Mouse (Mus musculus): ENCODE measurements at regions not wholly inside any gene's neighbourhood (a gene's known extent, or its start where the extent isn't known, plus 50 kb on each side); places are given as distances from the start of the nearest gene placed in this dataset.
A peak's percentile ranks its signal among the peaks of the same experiment; 100 is the strongest.

- no peaks in the 10 kb centered on the region for H3K9me3 ChIP-seq
- 75% methylated on average over 4 of the region's 4 CpGs for WGBS
- H3K4me3 ChIP-seq: no peak overlapping the region
- H3K4me1 ChIP-seq: peaks cover 23% of the 10 kb centered on the region
- H3K36me3 ChIP-seq (replicated peaks): no peaks in the 10 kb centered on the region
- no peak overlapping the region for H3K27ac ChIP-seq
- no peak for DNase-seq (ENCODE audit: extremely low spot score, low spot score)
- H3K27me3 ChIP-seq (ENCODE audit: poor library complexity, severe bottlenecking): peaks cover 89% of the 10 kb centered on the region
Measured at GRCm38 (mm10) chr9:61476351-61476750, 104.2 kb downstream of the Tle3 start.

- 43% methylated on average over 6 of the region's 6 CpGs for WGBS
- no peak overlapping the region for H3K27ac ChIP-seq
Measured at GRCm38 (mm10) chr9:61470815-61471505, 98.8 kb downstream of the Tle3 start.

GRCm38 (mm10) chr9:61468897-61469509 lies 96.8 kb downstream of the Tle3 start:
- Histone ChIP-seq H3K9me3 (peaks cover 18% of the 10 kb centered on the region), H3K36me3 (replicated peaks) (no peaks in the 10 kb centered on the region), H3K4me3 (no peak overlapping the region), H3K27me3 (ENCODE audit: poor library complexity, severe bottlenecking) (peaks cover 95% of the 10 kb centered on the region), H3K27ac (peak overlapping the region; percentile 51; the same call in 1 of the 2 replicates), H3K4me1 (peaks cover 29% of the 10 kb centered on the region)
- DNase-seq (ENCODE audit: extremely low spot score, low spot score): no peak
- WGBS: 51% methylated on average over 11 of the region's 11 CpGs

More at GRCm38 (mm10) chr9:61470815-61471505, 98.8 kb downstream of the Tle3 start:
- Histone ChIP-seq H3K4me1 (peaks cover 32% of the 10 kb centered on the region), H3K36me3 (replicated peaks) (no peaks in the 10 kb centered on the region), H3K9me3 (peaks cover 4% of the 10 kb centered on the region; the same call in 1 of the 2 replicates), H3K27me3 (ENCODE audit: poor library complexity, severe bottlenecking) (peaks cover 93% of the 10 kb centered on the region), H3K4me3 (no peak overlapping the region)
- no peak for DNase-seq (ENCODE audit: extremely low spot score, low spot score)

GRCm38 (mm10) chr9:61468368-61468848 lies 96.2 kb downstream of the Tle3 start:
- DNase-seq (ENCODE audit: extremely low spot score, low spot score): peak; percentile 50
- Histone ChIP-seq H3K9me3 (peaks cover 18% of the 10 kb centered on the region), H3K27me3 (ENCODE audit: poor library complexity, severe bottlenecking) (peaks cover 95% of the 10 kb centered on the region), H3K4me3 (no peak overlapping the region), H3K36me3 (replicated peaks) (no peaks in the 10 kb centered on the region), H3K27ac (peak overlapping the region; percentile 51), H3K4me1 (peaks cover 28% of the 10 kb centered on the region)
- WGBS: 21% methylated on average over 6 of the region's 6 CpGs

Data from forebrain, embryonic 10.5 days (tissue).